Mouse (Mus musculus) stomach, embryonic 14.5 days (tissue): Measurements from ENCODE around the gene Adgrg1. TPM values are rescaled to one million over a fixed set of nuclear protein-coding genes. Genes with fewer than 3 reads are reported as not detected.

Source experiments
- ATAC-seq: fragments of 200-750 bp; cut with Nextera tagmentation; 2 replicates; pipeline ENCODE4 v1.8.0; 2017; ENCODE audit warnings: low read depth, moderate TSS enrichment; ENCODE audit not compliant: insufficient number of reproducible peaks, insufficient read depth, low FRiP score
- H3K27ac ChIP-seq: fragments of 300-500 bp; sonication (generic); 2 replicates; pipeline ENCODE4 v1.5.1; 2014; ENCODE audit warnings: mild to moderate bottlenecking, low read length, moderate library complexity, mixed read lengths
- H3K27me3 ChIP-seq: fragments of 300-500 bp; sonication (generic); 2 replicates; pipeline ENCODE4 v1.6.1; 2014; ENCODE audit warnings: low read length, control low read depth, mixed read lengths; ENCODE audit not compliant: control insufficient read depth, insufficient read depth
- H3K36me3 ChIP-seq: fragments of 300-500 bp; sonication (generic); 2 replicates; pipeline ENCODE4 v1.6.1; 2014; ENCODE audit warnings: mild to moderate bottlenecking, control low read depth, low read length, moderate library complexity, mixed read lengths; ENCODE audit not compliant: control insufficient read depth, insufficient read depth
- H3K4me1 ChIP-seq: fragments of 300-500 bp; sonication (generic); 2 replicates; pipeline ENCODE4 v1.6.1; 2014; ENCODE audit warnings: low read length, control low read depth, mixed read lengths; ENCODE audit not compliant: control insufficient read depth, insufficient read depth
- H3K4me2 ChIP-seq: fragments of 300-500 bp; sonication (generic); replicated peaks from 2 replicates; pipeline ENCODE4 v1.6.1; 2014; ENCODE audit warnings: low read depth, low read length, control low read depth
- H3K4me3 ChIP-seq: fragments of 300-500 bp; sonication (generic); 2 replicates; pipeline ENCODE4 v1.5.1; 2014; ENCODE audit warnings: low read depth, low read length, control low read depth
- H3K9ac ChIP-seq: fragments of 300-500 bp; sonication (generic); replicated peaks from 2 replicates; pipeline ENCODE4 v1.6.1; 2014; ENCODE audit warnings: low read depth, mild to moderate bottlenecking, control low read depth, low read length, moderate library complexity, mixed read lengths
- H3K9me3 ChIP-seq: fragments of 300-500 bp; sonication (generic); 2 replicates; pipeline ENCODE4 v1.6.1; 2016; ENCODE audit warnings: low read depth, low read length, control low read depth; ENCODE audit not compliant: control insufficient read depth
- WGBS: fragments of 180-500 bp; shearing (Covaris S2); extraction: QIAGEN DNeasy Blood & Tissue Kit; methylation state at CpG from one replicate; pipeline ENCODE4 v1.1.7; 2014; 5-methylcytosine and 5-hydroxymethylcytosine counted together
- polyA plus RNA-seq: library from polyadenylated mRNA; unstranded; fragments of >200 nt; fragmentation: Nextera tagmentation; extraction: Ambion mirVana; gene quantifications from 2 replicates; pipeline ENCODE4 v1.2.1, GENCODE M21; 2014

The Adgrg1 gene
- polyA plus RNA-seq, 1 experiment from 2014 or later = 43.8 TPM

DNA sequence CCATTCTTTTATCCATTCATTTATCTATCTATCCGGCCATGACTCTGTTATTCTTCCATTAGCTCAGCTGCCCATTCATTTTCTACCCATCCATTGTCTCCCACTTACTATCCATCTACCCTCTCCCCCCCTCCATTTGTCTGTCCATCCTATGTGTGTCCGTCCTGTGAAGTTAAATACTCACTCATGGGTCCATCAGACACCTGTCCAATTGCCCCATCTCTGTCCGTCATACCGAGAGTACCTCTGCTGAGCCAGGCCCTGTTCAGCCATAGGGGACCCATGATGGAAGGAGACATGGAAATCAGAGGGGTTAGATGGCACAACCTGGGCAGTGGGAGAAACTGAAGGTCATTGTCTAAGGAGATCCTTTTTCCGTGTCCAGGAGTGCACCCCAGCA lies 24.1 kb upstream of the Adgrg1 start:
- H3K9ac ChIP-seq = no peak overlapping the region
- H3K4me2 ChIP-seq = no peak overlapping the region
- H3K27ac ChIP-seq = no peak overlapping the region
- 73% methylated on average over 5 of the region's 5 CpGs for WGBS
- no peak for ATAC-seq
- H3K9me3 ChIP-seq = no peaks in the 10 kb centered on the region
- H3K36me3 ChIP-seq = no peaks in the 10 kb centered on the region
- H3K27me3 ChIP-seq = no peaks in the 10 kb centered on the region
- H3K4me1 ChIP-seq = peaks cover 11% of the 10 kb centered on the region
- no peak overlapping the region for H3K4me3 ChIP-seq

DNA sequence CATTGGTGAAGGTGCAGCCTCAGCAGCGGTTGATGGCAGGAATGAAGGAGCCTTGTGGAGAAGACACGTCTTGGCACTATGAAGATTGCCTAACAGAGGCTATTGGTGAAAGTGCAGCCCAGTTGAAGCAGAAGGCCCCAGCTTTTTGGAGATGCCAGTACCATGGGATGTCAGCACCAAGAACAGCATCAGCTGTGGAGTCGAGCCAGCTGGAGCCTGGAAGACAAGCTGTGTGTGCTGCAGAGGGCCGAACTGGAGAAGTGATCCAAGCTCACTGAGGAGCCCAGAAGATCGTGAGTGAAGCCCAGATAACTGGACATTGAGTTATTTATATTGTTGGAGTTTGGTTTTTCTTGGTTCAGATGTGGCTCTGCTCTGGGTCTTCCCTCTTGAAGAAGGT lies 22.5 kb upstream of the Adgrg1 start:
- no peaks in the 10 kb centered on the region for H3K9me3 ChIP-seq
- no peaks in the 10 kb centered on the region for H3K36me3 ChIP-seq
- H3K27ac ChIP-seq = no peak overlapping the region
- ATAC-seq = no peak
- no peak overlapping the region for H3K4me2 ChIP-seq
- H3K27me3 ChIP-seq = no peaks in the 10 kb centered on the region
- H3K4me1 ChIP-seq = peaks cover 11% of the 10 kb centered on the region
- 70% methylated on average over 5 of the region's 5 CpGs for WGBS
- no peak overlapping the region for H3K9ac ChIP-seq
- H3K4me3 ChIP-seq = no peak overlapping the region

GRCm38 (mm10) chr8:94953624-94954367 lies 20.8 kb upstream of the Adgrg1 start:
- Histone ChIP-seq H3K4me2 (no peak overlapping the region), H3K4me1 (peaks cover 11% of the 10 kb centered on the region), H3K9ac (no peak overlapping the region), H3K36me3 (no peaks in the 10 kb centered on the region), H3K27ac (peak overlapping the region; percentile 75), H3K9me3 (no peaks in the 10 kb centered on the region), H3K4me3 (no peak overlapping the region), H3K27me3 (no peaks in the 10 kb centered on the region)
- 64% methylated on average over 7 of the region's 7 CpGs for whole genome bisulfite sequencing
- no peak for ATAC-seq

DNA sequence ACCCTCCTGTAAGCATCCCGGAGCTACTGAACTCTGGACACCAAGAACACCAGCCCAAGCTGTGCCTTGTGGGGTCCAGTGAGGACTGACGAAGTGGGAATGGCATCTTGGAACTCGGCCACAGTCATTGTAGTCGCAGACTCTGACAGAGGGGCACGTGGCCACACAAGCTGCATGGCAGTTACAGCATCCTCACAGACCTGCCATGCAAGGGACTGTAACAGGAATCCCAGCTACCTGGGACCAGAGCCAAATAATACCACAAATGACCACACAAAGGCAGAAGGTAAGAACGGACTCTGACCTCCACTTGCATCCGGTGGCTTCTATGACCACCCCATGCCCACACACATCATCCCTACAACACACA lies 20.2 kb upstream of the Adgrg1 start:
- no peaks in the 10 kb centered on the region for H3K36me3 ChIP-seq
- WGBS = 62% methylated on average over 7 of the region's 7 CpGs
- H3K9ac ChIP-seq = no peak overlapping the region
- peak; percentile 19; the same call in 1 of the 2 replicates for ATAC-seq
- no peaks in the 10 kb centered on the region for H3K9me3 ChIP-seq
- no peak overlapping the region for H3K4me3 ChIP-seq
- peak overlapping the region; percentile 75 for H3K27ac ChIP-seq
- peak overlapping the region; percentile 23; the same call in 1 of the 2 replicates for H3K4me2 ChIP-seq
- peaks cover 11% of the 10 kb centered on the region for H3K4me1 ChIP-seq
- H3K27me3 ChIP-seq = no peaks in the 10 kb centered on the region

- H3K27ac ChIP-seq = peak overlapping the region; percentile 75
- H3K4me3 ChIP-seq = no peak overlapping the region
- peaks cover 11% of the 10 kb centered on the region for H3K4me1 ChIP-seq
- no peaks in the 10 kb centered on the region for H3K27me3 ChIP-seq
- H3K9ac ChIP-seq = no peak overlapping the region
- H3K36me3 ChIP-seq = no peaks in the 10 kb centered on the region
- peak; percentile 78 for ATAC-seq
- H3K4me2 ChIP-seq = peak overlapping the region; percentile 23; the same call in 1 of the 2 replicates
- H3K9me3 ChIP-seq = no peaks in the 10 kb centered on the region
- 22% methylated on average over 9 of the region's 9 CpGs for WGBS
Observed at GRCm38 (mm10) chr8:94954921-94955758, 19.4 kb upstream of the Adgrg1 start.

DNA sequence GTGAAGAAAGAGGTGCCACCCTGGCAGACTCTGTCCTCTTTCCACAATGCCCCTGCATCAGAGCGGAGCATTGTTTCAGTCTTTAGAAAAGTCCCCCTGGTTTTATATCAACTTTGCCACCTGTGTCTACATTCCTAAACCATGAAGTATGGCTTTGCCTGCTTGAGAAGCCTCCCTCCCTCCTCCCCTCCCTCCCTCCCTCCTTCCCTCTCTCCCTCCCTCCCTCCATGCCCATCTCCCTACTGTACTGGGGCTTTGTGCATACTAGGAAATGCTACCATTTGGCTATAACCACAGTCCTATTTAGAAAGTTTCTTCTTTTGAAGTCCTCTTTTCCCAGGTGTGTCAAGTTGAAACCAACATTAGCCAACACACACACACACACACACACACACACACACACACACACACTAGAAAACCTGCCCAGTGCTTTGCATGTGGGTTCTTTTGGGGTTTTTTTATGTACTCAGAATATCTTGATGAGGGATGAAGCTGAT lies 18.4 kb upstream of the Adgrg1 start:
- Histone ChIP-seq H3K4me2 (no peak overlapping the region), H3K27me3 (no peaks in the 10 kb centered on the region), H3K27ac (no peak overlapping the region), H3K9ac (no peak overlapping the region), H3K4me1 (peaks cover 11% of the 10 kb centered on the region), H3K4me3 (no peak overlapping the region), H3K36me3 (no peaks in the 10 kb centered on the region), H3K9me3 (no peaks in the 10 kb centered on the region)
- WGBS = 57% methylated on average over 1 of the region's 1 CpGs
- ATAC-seq = peak; percentile 53

GRCm38 (mm10) chr8:94962201-94962600 lies 12.3 kb upstream of the Adgrg1 start:
- 62% methylated on average over 1 of the region's 1 CpGs for WGBS
- no peaks in the 10 kb centered on the region for H3K27me3 ChIP-seq
- no peak overlapping the region for H3K4me2 ChIP-seq
- no peak overlapping the region for H3K27ac ChIP-seq
- H3K9me3 ChIP-seq = no peaks in the 10 kb centered on the region
- H3K4me3 ChIP-seq = no peak overlapping the region
- H3K4me1 ChIP-seq = no peaks in the 10 kb centered on the region
- no peak for ATAC-seq
- no peaks in the 10 kb centered on the region for H3K36me3 ChIP-seq
- no peak overlapping the region for H3K9ac ChIP-seq

- no peak overlapping the region for H3K9ac ChIP-seq
- no peaks in the 10 kb centered on the region for H3K36me3 ChIP-seq
- H3K27ac ChIP-seq = no peak overlapping the region
- H3K4me1 ChIP-seq = no peaks in the 10 kb centered on the region
- peak; percentile 70; the same call in 1 of the 2 replicates for ATAC-seq
- H3K4me2 ChIP-seq = no peak overlapping the region
- 31% methylated on average over 10 of the region's 10 CpGs for WGBS
- no peaks in the 10 kb centered on the region for H3K9me3 ChIP-seq
- no peak overlapping the region for H3K4me3 ChIP-seq
- H3K27me3 ChIP-seq = no peaks in the 10 kb centered on the region
Observed at GRCm38 (mm10) chr8:94964828-94965227, 9.7 kb upstream of the Adgrg1 start.
